Mouse (Mus musculus): ENCODE data around the gene Smpd3.

Gene Smpd3

GRCm38 (mm10) chr8:106337852-106338521 is at the start of gene Smpd3:
TSS of gene Smpd3 (minus strand) at chr8:106337988.
- CTCF ChIA-PET: interaction anchor here (0.7 kb wide), 1 partner anchor 368 kb away, joined by 4 read pairs; no protein-coding TSS in a partner anchor

- CTCF ChIA-PET: no interaction called here
These were observed 43.2 kb upstream of the Smpd3 start for GRCm38 (mm10) chr8:106381026-106381425.

GRCm38 (mm10) chr8:106379357-106379756 is 41.6 kb upstream of the Smpd3 start:
- CTCF ChIA-PET: no interaction called here

- CTCF ChIA-PET: interaction anchor here (0.6 kb wide), 1 partner anchor 79 kb away, joined by 3 read pairs; no protein-coding TSS in a partner anchor
These were observed 40.8 kb upstream of the Smpd3 start for GRCm38 (mm10) chr8:106378501-106379048.

GRCm38 (mm10) chr8:106376862-106377261 is 39.1 kb upstream of the Smpd3 start:
- CTCF ChIA-PET: no interaction called here

- CTCF ChIA-PET: no interaction called here
These were observed 38.2 kb upstream of the Smpd3 start for GRCm38 (mm10) chr8:106375957-106376356.

GRCm38 (mm10) chr8:106369069-106369468 is 31.3 kb upstream of the Smpd3 start:
- CTCF ChIA-PET: no interaction called here

- CTCF ChIA-PET: no interaction called here
These were observed 30.7 kb upstream of the Smpd3 start for GRCm38 (mm10) chr8:106368501-106368900.

GRCm38 (mm10) chr8:106364837-106365236 is 27.0 kb upstream of the Smpd3 start:
- CTCF ChIA-PET: no interaction called here

- CTCF ChIA-PET: no interaction called here
These were observed 26.5 kb upstream of the Smpd3 start for GRCm38 (mm10) chr8:106364278-106364677.

GRCm38 (mm10) chr8:106363321-106363720 is 25.5 kb upstream of the Smpd3 start:
- CTCF ChIA-PET: no interaction called here

- CTCF ChIA-PET: interaction anchor here (0.6 kb wide), 1 partner anchor 31 kb away, joined by 3 read pairs; no protein-coding TSS in a partner anchor
These were observed 22.0 kb upstream of the Smpd3 start for GRCm38 (mm10) chr8:106359650-106360338.

- CTCF ChIA-PET: no interaction called here
These were observed 13.3 kb upstream of the Smpd3 start for GRCm38 (mm10) chr8:106351135-106351534.

- CTCF ChIA-PET: no interaction called here
These were observed 11.6 kb upstream of the Smpd3 start for GRCm38 (mm10) chr8:106349398-106349797.

GRCm38 (mm10) chr8:106346123-106346522 is 8.3 kb upstream of the Smpd3 start:
- CTCF ChIA-PET: interaction anchor here (0.6 to 0.7 kb wide), 2 partner anchors 18 to 116 kb away, joined by 3 to 6 read pairs; no protein-coding TSS in a partner anchor

GRCm38 (mm10) chr8:106343471-106343870 is 5.7 kb upstream of the Smpd3 start:
- CTCF ChIA-PET: no interaction called here

- CTCF ChIA-PET: interaction anchor here (1.5 kb wide), 1 partner anchor 12 kb away, joined by 3 read pairs; no protein-coding TSS in a partner anchor
These were observed 5.0 kb upstream of the Smpd3 start for GRCm38 (mm10) chr8:106342828-106343227.

GRCm38 (mm10) chr8:106338741-106339209 is 987 bp upstream of the Smpd3 start:
- CTCF ChIA-PET: interaction anchor here (0.7 kb wide), 1 partner anchor 369 kb away, joined by 4 read pairs; no protein-coding TSS in a partner anchor

GRCm38 (mm10) chr8:106336561-106336960 is 1.2 kb downstream of the Smpd3 start:
- CTCF ChIA-PET: no interaction called here

- CTCF ChIA-PET: interaction anchor here (0.6 kb wide), 1 partner anchor 79 kb away, joined by 18 read pairs; no protein-coding TSS in a partner anchor
These were observed 1.8 kb downstream of the Smpd3 start for GRCm38 (mm10) chr8:106336031-106336430.

- CTCF ChIA-PET: no interaction called here
These were observed 2.6 kb downstream of the Smpd3 start for GRCm38 (mm10) chr8:106335196-106335595.

- CTCF ChIA-PET: interaction anchor here (0.7 kb wide), 1 partner anchor 109 kb away, joined by 3 read pairs; no protein-coding TSS in a partner anchor
These were observed 4.4 kb downstream of the Smpd3 start for GRCm38 (mm10) chr8:106333346-106333745.
